Mouse (Mus musculus): ENCODE measurements around the gene Gm21985.
A peak's percentile ranks its signal among the peaks of the same experiment; 100 is the strongest.
"Not testable (repeated sequence)": the region's sequence is repeated elsewhere in the genome, so short reads cannot be mapped to it uniquely, and the experiment has no call there.

The Gm21985 gene

DNA sequence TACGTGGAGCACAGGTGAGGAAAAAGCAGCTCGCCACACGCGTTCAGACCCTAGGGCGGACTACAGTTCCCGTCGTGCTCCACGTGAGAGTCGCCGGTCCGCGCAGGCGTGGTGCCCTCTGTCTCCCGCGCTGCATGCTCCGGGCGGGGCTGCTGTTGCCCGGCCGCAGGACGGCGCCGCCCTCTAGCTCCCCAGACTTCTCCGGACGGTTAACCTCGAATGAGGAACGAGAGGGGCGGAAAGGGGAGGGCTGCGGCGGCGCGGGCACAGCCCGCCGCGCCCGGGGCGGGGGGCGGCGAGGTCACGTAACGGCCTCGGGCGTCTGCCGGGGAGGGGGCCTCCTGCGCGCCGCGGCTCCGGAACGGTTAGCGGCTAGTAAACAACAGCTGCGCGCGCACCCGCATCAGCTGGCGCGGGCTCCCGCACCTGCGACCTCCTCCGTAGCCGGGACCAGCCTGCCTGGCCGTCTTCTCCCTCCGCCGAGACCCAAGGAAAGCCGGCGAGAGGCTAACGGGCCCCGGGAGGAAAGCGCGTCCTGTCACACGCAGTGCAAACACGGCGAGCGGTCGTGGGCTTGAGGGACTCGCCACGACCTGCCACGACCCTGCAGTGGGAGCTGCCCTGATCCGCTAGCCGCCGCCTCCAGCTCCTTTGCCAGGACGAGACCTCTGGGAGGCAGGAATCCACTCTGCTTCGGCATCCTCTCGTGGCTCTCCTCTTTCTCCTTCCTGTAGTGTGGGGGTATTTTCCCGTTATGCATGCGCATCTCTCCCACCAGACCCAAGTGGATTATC lies 469 bp upstream of the Gm21985 start, which contains the start of gene Slc12a6:
Gene Slc12a6, plus strand, starts transcription at position 378 of the 794 bp plus-strand sequence.
- DNase-seq (ENCODE audit: low spot score) = peak; percentile 95

DNA sequence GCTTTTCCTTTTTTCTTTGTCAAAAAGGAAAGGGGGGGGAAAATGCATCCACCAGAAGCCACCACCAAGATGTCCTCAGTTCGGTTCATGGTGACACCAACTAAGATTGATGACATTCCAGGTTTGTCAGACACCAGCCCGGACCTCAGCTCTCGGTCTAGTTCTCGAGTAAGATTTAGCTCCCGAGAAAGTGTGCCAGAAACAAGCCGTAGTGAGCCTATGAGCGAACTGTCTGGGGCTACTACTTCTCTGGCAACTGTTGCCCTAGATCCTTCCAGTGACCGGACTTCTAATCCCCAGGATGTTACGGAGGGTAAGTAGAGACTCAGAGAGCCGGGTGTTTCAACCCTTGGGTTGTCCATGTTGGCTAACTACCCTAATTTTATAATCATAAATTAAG lies 666 bp downstream of the Gm21985 start:
- no peak for DNase-seq (ENCODE audit: low spot score)

DNA sequence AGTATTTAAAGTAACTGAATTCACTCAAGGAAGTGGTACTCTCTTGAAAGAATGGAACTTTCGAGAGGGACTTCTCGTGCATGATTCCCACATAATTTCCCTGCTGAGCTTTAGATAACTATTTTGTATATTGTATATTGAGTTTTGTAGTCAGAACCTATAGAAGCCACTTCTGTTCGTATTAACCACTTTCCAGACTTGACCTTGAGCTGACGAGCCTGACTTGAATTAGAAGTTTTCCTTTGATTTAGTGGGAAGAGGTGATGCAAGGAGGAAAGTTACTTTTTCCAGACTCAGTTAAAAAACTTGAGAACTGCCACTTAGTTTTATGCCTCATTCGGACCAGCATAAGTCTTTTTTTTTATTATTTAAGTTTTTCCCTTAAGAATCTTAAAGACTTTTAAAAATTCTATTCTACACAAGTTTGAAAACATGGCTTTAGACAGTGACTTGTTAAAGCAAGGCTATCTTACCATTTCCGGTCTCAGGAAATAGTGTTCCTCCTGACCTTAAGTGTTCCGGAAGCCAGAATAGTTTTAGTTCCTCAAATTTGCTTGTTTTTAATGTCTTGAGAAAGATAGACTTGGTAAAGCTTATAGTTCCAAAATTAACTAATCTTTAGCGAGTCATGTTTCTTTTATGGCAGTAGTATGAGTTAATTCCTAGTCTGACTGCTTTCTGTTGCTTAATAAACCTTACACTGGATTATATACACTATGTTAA lies 1.6 kb downstream of the Gm21985 start:
- no peak for DNase-seq (ENCODE audit: low spot score)

DNA sequence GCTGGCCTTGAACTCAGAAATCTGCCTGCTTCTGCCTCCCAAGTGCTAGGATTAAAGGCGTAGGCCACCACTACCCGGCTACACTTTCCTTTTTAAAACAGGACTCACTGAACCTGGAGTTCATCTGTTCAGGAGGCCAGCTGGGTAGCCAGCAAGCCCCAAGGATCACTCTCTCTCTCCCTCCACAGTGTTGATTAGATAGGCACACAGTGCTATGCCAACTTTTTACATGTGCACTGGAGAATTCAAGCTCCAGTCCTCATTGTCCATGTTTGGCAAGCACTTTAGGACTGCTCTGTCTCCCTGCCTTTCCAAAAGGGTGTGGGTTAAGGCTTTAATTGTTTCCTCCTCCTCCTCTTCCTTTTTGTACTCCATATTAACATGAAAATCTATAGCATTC lies 3.9 kb downstream of the Gm21985 start:
- no peak for DNase-seq (ENCODE audit: low spot score)

DNA sequence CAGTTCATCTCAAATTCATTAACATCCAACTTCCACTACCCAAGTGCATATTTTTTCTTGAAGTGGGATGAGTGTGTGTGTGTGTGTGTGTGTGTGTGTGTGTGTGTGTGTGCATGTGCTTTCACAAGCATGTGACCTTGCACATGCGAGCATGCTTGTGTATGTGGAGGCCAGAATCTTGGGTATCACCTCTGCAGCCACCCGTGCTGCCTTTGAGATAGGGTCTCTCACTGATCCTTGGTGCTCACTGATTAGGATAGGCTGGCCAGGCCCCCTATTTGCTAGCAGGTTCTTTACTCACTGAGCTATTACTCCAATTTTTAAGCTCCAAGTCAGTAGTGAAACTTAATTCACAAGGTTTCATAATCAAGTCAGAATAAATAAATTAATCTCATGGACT lies 6.8 kb downstream of the Gm21985 start:
- DNase-seq (ENCODE audit: low spot score) = no peak

DNA sequence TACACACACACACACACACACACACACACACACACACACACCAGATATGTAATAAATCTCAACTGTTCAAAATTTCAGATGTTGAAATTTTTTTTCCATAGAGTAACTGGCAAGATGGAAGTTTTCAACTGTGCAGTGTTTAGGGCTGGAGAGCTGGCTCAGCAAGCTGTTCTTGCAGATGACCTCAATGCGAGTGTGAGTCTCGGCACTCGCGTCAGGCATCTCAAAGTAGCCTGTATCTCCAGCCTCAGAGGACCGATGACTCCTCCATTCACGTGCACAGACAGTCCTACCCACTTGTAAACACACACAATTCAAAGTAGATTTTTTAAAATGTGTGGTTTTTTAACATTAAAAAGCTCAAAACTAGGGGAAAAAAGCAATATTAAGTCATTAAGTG lies 7.4 kb downstream of the Gm21985 start:
- DNase-seq (ENCODE audit: low spot score) = no peak

DNA sequence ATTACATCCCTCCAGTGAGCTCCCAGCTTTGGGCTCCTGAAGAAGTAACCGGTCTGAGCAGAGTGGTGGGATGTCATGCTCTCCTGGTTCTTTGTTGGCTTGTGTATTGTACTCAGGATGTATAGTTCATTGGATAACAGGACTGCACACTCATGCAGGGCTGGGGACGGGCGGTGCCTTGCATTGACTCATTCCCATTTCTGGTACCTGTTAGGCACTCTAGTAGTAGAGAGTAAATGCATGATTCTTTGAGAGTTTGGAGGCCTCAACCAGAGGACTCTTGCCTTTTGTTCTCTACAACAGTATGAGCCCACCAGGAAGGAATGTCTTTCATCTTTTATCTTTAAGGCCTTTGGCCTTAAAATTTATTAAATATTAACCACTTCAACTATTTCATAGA lies 10.8 kb downstream of the Gm21985 start:
- no peak for DNase-seq (ENCODE audit: low spot score)

DNA sequence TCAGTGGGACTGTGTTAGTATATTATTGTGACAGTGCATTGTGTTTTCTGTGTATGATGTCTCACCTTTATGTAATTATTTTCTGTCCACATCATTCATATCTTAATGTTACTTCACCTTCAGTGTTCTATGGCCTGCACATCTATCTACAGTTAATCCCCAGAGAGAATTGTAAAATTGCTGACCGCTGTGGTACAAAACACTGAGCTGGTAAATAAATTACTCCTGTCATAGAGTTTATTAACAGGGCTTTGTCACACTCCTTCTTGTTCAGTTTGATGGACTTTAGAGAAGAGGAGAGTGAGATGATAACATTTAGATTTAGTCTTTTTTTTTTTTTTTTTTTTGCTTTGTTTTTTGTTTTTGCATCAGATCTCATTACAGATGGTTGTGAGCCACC lies 16.7 kb downstream of the Gm21985 start:
- DNase-seq (ENCODE audit: low spot score) = no peak

DNA sequence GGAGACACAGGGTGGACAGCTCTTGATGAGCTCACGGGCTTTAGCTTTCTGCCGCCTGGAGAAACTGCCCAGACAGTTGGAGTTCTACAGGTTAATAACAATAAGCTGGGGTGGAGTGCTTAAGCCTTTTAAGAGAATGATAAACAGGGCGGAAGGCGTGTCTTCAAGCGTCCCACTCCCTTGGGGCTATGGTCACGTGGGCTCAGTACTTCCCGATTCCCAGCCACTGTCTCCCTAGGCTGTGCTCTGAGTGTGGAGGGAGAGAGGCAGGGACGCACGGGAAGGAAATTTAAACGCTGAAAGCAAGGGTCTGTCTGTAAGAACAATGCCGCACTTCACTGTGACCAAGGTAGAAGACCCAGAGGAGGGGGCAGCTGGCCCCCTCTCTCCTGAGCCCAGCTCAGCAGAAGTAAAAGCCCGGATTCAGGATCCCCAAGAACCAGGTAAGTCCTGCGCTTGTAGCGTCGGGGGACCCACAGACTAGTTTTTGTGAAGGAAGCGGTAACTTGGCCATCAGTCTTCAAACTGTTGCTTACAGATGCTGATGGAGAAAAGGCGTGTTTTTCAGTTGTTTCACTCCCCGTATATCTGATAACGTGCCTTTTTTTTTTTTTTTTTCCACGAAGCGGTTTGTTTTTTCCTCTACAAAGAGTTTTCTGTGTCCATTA lies 18.4 kb downstream of the Gm21985 start:
- DNase-seq (ENCODE audit: low spot score) = peak; percentile 61

DNA sequence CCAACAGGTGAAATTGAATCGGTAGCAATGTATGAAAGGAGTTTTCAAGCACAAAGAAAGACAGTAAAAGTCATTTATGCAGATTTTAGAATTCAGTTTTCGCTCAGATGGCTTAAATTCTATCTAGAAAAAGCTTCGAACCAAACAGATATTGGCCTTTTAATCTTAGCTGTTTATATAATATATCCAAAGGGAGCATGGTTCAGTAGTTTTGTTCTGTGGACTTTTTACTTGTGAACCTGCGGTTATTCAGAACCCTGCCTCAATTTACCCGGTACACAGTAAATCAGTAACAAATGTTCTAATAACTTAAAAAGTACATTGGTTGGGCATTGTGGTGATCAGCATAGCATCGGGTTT lies 18.9 kb downstream of the Gm21985 start:
- no peak for DNase-seq (ENCODE audit: low spot score)

DNA sequence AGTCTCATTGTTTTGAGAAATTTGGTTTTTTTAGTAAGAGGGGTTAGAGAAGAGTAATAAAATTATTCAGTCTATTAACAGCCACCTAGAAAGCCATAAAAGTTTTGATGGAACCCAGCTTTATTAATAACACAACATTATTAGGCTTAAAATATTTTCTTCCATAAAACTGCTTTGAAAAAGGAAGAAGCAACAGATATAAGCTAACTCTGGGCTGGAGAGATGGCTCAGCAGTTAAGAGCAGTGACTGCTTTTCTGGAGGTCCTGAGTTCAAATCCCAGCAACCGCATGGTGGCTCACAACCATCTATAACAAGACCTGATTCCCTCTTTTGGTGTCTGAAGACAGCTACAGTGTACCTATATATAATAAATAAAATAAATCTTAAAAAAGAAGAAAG lies 19.9 kb downstream of the Gm21985 start:
- DNase-seq (ENCODE audit: low spot score) = not testable (repeated sequence)

DNA sequence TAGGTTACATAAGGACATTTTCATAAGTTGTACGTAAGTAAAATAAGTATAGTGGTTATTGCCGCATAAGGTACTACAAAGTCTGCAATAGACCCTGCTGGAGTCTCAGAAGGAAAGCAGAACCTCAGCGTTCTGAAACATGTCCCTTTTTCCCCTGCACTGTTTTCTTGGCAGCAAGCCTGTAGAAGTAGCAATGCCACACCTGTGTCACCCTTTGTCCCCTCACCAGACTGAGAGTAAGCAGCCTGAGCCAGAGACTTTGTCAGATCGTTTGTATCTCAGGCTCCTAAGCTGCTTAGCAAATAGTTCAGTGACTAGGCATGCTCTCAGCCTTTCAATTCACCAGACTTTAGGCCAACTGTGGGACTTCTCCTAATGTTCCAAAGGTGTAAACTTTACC lies 20.9 kb downstream of the Gm21985 start:
- DNase-seq (ENCODE audit: low spot score) = peak; percentile 33

DNA sequence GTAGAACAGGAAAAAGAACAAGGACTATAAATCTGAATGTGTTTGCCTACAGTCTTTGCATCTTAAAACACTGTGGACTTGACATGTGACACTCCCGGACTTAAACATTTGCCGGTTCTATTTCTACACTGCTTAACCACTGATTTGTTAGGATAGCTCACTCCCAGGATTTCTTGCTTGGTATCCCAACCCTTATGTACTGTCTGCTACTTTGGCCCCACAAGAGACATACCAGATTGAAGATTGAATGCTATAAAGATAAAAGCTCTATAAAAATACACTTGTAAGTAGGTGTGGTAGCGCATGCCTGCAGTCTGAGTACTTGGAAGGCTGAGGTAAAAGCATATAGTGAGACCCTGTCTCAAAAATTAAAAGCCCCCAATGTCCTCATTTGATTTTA lies 23.4 kb downstream of the Gm21985 start:
- DNase-seq (ENCODE audit: low spot score) = no peak

DNA sequence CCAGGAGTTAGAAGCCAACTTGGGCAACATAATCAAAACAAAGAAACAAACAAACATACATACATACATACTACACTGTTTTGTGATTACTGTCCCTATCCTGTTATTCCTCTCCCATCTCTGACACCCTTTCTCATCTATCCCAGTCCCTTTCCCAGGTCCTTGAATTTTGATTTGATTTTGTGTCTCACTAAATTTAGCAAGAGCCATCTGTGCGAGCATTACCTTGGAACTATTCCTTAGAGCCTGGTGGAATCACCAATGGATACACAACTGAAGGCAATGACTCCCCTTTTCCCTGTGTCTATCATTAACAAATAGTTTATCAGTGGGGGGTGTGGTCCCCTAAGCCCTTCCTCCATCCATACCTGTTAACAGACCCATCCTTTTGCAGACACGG lies 26.7 kb downstream of the Gm21985 start:
- no peak for DNase-seq (ENCODE audit: low spot score)

DNA sequence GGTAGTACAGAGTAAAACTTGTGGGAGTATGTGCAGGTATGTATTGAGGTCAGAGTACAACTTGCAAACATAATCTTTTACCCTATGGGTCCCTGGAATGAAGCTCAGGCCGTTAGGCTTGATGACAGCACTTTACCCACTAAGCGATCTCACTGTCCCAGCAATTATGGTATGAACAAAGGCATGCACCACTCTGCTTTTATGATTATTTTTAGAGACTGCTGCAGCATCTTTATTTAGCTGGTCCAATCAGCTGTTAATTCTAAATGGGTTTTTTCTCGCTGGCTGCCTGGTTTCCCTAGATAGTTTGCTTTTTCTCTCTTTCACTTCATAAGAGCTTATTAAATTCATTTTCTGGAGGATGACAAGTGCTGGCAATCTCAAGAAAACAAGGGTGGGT lies 30.1 kb downstream of the Gm21985 start:
- no peak for DNase-seq (ENCODE audit: low spot score)

DNA sequence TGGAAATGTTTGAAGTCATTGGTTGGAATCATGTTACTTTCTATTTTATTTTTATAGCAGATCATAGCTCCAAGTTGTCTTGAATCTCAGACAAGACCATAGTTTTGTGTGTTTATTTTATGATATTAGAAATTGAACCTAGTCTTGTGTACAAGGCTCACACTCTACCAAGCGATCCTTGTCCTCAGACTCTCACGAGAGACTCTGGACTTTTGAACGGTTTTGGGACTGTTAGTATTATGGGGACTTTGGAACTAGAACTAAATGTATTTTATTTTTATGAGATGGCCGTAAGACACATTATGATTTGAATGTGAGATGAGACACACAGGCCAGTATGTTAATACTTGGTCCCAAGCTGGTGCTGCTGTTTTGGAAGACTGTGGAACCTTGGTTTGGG lies 32.1 kb downstream of the Gm21985 start:
- no peak for DNase-seq (ENCODE audit: low spot score)

DNA sequence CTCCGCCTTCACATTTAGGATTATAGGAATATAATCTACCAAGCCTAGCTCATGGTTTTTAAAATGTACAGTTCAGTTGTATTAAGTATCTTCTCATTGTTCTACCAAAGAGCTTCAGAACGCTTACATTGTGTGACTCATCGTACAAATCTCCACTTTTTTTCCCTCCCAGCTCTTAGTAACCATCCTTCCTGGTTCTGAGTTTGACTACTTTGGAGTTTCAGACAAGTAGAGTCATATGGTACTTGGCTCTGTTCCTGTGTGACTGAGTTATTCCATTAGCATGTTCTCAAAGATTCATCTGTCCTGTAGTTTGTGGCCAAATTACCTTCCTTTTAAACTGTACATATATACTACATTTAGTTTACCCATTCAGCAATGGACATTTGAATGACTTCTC lies 42.6 kb downstream of the Gm21985 start:
- DNase-seq (ENCODE audit: low spot score) = no peak

DNA sequence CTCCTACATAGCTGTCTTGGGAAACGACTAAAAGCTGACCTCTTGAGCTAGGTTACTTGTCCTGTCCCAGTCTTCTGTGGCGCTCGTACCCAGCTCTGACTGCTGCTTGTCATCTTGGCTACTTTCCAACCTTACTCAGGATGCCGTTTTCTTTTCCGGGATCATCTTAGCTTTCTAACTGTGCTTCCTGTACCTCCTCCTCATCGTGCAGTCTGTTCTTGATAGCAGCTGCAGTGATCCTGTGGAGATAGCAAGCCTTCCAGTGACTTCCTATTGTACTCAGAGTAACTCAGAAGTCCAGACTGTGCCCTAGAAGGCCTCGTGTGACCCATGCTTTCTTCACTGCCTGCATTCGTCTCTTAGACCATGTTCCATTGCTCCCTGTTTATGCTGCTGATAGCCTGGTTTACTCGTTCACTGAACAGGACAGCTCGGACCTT lies 43.1 kb downstream of the Gm21985 start:
- no peak for DNase-seq (ENCODE audit: low spot score)

DNA sequence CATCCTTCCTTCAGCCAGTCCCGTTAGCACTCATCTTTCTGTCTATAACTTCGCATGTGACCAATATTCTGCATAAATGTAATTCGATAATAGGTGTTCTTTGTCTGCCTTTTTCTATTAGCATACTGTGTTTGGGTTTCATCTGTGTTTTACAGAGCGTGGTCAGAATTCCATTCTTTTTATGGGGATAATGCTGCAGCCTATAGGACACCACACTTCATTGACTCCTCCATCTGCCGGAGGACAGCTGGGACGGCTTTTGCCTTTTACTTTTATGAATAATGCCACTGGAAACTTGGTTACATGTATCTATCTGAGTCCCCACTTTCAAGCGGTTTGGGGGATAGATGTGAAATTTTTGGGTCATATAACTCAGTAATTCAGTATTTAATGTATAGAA lies 49.5 kb downstream of the Gm21985 start:
- DNase-seq (ENCODE audit: low spot score) = no peak

DNA sequence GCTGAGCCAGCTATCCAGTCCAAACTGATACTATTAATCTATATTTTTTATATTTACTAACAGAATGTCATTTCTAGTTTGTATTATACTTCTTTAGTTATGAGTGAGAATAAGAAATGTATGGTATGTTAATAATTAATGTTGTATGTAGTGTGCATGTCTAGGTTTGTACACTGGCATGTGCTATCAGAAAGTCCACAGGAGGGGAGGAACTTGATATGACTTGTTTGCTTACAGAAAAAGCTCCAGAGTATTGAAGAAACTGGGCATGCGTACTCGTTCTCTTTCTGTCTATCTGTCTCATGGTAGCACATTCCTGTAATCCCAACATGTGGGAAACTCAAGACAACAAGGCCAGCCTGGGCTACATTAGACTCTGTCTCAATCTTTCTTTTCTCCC lies 52.1 kb downstream of the Gm21985 start:
- no peak for DNase-seq (ENCODE audit: low spot score)

DNA sequence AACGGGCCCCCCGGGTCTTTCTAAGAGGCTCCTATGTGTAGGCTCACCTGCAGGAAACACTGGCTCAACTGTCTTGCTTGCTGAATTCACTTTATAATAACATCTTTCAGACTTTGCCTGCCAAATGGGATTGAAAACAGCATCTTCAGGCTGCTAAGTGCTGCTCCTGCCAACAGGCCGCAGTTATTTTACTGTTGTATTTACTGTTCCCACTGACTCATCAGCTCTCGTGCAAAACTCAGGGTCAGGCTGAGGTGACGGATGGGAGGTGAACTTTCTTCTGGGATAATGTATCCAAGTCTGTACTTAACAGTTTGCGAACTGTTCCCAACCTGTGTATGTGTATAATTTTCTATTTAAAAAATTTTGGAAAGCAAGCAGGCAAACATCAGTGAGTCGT lies 52.8 kb downstream of the Gm21985 start:
- DNase-seq (ENCODE audit: low spot score) = no peak

DNA sequence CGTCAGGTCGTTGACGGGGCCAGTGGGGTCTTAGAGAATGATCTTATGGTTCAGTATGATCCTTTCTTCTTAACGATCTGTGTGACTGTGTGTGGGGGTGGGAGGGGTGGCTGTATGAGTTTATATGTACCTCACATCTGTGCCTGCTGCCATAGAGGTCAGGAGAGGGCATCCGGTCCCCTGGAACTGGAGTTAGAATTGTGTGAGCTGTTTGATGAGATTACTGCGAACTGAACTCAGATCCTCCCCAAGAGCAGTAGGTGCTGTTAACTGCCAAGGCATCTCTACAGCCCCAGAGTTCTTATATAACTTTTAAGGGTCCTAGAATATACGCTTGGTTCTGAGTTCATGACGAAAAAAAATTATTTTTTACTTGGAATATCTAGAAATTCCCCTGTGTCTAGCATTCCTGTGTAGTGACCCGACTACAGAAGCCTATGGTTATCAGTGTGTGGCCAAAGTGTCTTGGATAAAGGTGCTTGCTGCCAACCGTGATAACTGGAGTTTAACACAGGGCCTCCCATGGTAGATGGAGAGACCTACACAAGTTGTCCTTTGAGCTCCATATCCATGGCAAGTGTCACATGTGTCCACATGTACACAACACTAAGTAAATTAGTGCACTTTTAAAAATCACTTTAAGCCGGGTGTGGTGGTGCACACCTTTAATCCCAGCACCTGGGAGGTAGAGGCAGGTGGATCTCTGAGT lies 62.1 kb downstream of the Gm21985 start:
- no peak for DNase-seq (ENCODE audit: low spot score)
